In genomic region chr17:75536396-75537049, GRCm38 (mm10) we compare ENCODE assay signal across 8 mouse cellular contexts. TPM values are rescaled to one million over a fixed set of nuclear protein-coding genes. Genes with fewer than 3 reads are reported as not detected.
DNase-seq lines count a peak whose midpoint lies in the region; ATAC-seq and TF ChIP-seq lines count a peak whose summit lies in the region.

No protein-coding gene starts in this region.

- no peaks in the 10 kb centered on the region for H3K36me3 ChIP-seq in embryonic facial prominence, embryonic 11.5 days (replicated peaks; ENCODE audit: control insufficient read depth, insufficient read depth, low read depth, low read length)
- H3K36me3 ChIP-seq in embryonic facial prominence, embryonic 10.5 days (replicated peaks), result peaks cover 42% of the 10 kb centered on the region
- H3K36me3 ChIP-seq in heart, postnatal 0 days (replicated peaks; ENCODE audit: control insufficient read depth, insufficient read depth, low read length), result peaks cover 29% of the 10 kb centered on the region
- H3K36me3 ChIP-seq in limb, embryonic 14.5 days (ENCODE audit: control insufficient read depth, insufficient read depth, low read length), result peaks cover 33% of the 10 kb centered on the region

- no peaks in the 10 kb centered on the region for H3K9me3 ChIP-seq in embryonic facial prominence, embryonic 11.5 days (replicated peaks; ENCODE audit: control insufficient read depth, low read length)
- H3K9me3 ChIP-seq in embryonic facial prominence, embryonic 10.5 days, result no peaks in the 10 kb centered on the region
- no peaks in the 10 kb centered on the region for H3K9me3 ChIP-seq in heart, postnatal 0 days (replicated peaks; ENCODE audit: control insufficient read depth, low read length)
- no peaks in the 10 kb centered on the region for H3K9me3 ChIP-seq in limb, embryonic 14.5 days (ENCODE audit: control insufficient read depth, low read length)

- no peak for TF ChIP-seq POLR2A in limb, embryonic 14.5 days (IDR thresholded peaks at IDR 0.05; ENCODE audit: borderline replicate concordance, extremely low read depth, insufficient read depth, insufficient read length)

- no peak overlapping the region for H3K9ac ChIP-seq in embryonic facial prominence, embryonic 11.5 days (replicated peaks; ENCODE audit: low read length)
- H3K9ac ChIP-seq in heart, postnatal 0 days (replicated peaks; ENCODE audit: low read depth, low read length), result no peak overlapping the region
- no peak overlapping the region for H3K9ac ChIP-seq in limb, embryonic 14.5 days (ENCODE audit: low read depth, low read length, severe bottlenecking)

- no peak overlapping the region for H3K27ac ChIP-seq in embryonic facial prominence, embryonic 11.5 days (replicated peaks; ENCODE audit: low read depth, low read length)
- H3K27ac ChIP-seq in embryonic facial prominence, embryonic 10.5 days (replicated peaks), result no peak overlapping the region
- H3K27ac ChIP-seq in heart, postnatal 0 days (ENCODE audit: low read depth), result no peak overlapping the region
- no peak overlapping the region for H3K27ac ChIP-seq in limb, embryonic 14.5 days (replicated peaks; ENCODE audit: low read depth, low read length)

- H3K27me3 ChIP-seq in embryonic facial prominence, embryonic 11.5 days (ENCODE audit: control insufficient read depth, insufficient read depth, low read length), result no peaks in the 10 kb centered on the region
- H3K27me3 ChIP-seq in embryonic facial prominence, embryonic 10.5 days (replicated peaks; ENCODE audit: low read depth, poor library complexity, severe bottlenecking), result no peaks in the 10 kb centered on the region
- H3K27me3 ChIP-seq in heart, postnatal 0 days (ENCODE audit: control insufficient read depth, insufficient read depth, low read length), result no peaks in the 10 kb centered on the region
- H3K27me3 ChIP-seq in limb, embryonic 14.5 days (ENCODE audit: control insufficient read depth, insufficient read depth, low read length), result no peaks in the 10 kb centered on the region

- peak; percentile 87 for TF ChIP-seq CTCF in heart, postnatal 0 days (IDR thresholded peaks at IDR 0.05; ENCODE audit: low read depth)

- TF ChIP-seq EP300 in heart, postnatal 0 days (IDR thresholded peaks at IDR 0.05; ENCODE audit: low read depth), result no peak

- H3K4me2 ChIP-seq in embryonic facial prominence, embryonic 11.5 days (ENCODE audit: low read depth, low read length), result no peak overlapping the region
- no peak overlapping the region for H3K4me2 ChIP-seq in heart, postnatal 0 days (ENCODE audit: low read depth, low read length)
- no peak overlapping the region for H3K4me2 ChIP-seq in limb, embryonic 14.5 days (replicated peaks; ENCODE audit: low read depth, low read length, severe bottlenecking)

- WGBS in embryonic facial prominence, embryonic 11.5 days, result 47% methylated on average over 6 of the region's 6 CpGs
- WGBS in embryonic facial prominence, embryonic 10.5 days, result 57% methylated on average over 6 of the region's 6 CpGs
- WGBS in heart, postnatal 0 days, result 29% methylated on average over 6 of the region's 6 CpGs
- WGBS in limb, embryonic 14.5 days, result 40% methylated on average over 6 of the region's 6 CpGs

- H3K4me1 ChIP-seq in embryonic facial prominence, embryonic 11.5 days (ENCODE audit: control insufficient read depth, insufficient read depth, low read length), result no peaks in the 10 kb centered on the region; the same call in 1 of the 2 replicates
- H3K4me1 ChIP-seq in embryonic facial prominence, embryonic 10.5 days, result peaks cover 5% of the 10 kb centered on the region
- H3K4me1 ChIP-seq in heart, postnatal 0 days (ENCODE audit: control insufficient read depth, insufficient read depth), result no peaks in the 10 kb centered on the region
- no peaks in the 10 kb centered on the region for H3K4me1 ChIP-seq in limb, embryonic 14.5 days (ENCODE audit: control insufficient read depth, insufficient read depth, low read length)

- ATAC-seq in embryonic facial prominence, embryonic 11.5 days (replicated peaks; ENCODE audit: insufficient number of reproducible peaks, low FRiP score, low TSS enrichment, low read depth), result no peak
- ATAC-seq in heart, postnatal 0 days (ENCODE audit: insufficient read depth, low read depth), result peak; percentile 77
- peak; percentile 77; the same call in 1 of the 2 replicates for ATAC-seq in limb, embryonic 14.5 days (ENCODE audit: low FRiP score, low read depth)
- peak; percentile 80; the same call in 1 of the 2 replicates for ATAC-seq in neutrophil, adult 5-6 weeks (ENCODE audit: extremely low read depth, insufficient number of reproducible peaks, low FRiP score, poor library complexity, severe bottlenecking)

- no peak overlapping the region for H3K4me3 ChIP-seq in embryonic facial prominence, embryonic 11.5 days (ENCODE audit: low read depth, low read length)
- H3K4me3 ChIP-seq in embryonic facial prominence, embryonic 10.5 days, result no peak overlapping the region
- H3K4me3 ChIP-seq in heart, postnatal 0 days (ENCODE audit: low read depth, low read length), result no peak overlapping the region
- no peak overlapping the region for H3K4me3 ChIP-seq in limb, embryonic 14.5 days (replicated peaks; ENCODE audit: low read length)

- DNase-seq in embryonic facial prominence, embryonic 11.5 days (ENCODE audit: low spot score), result peak; percentile 57
- DNase-seq in embryonic facial prominence, embryonic 10.5 days (ENCODE audit: low spot score), result no peak
- DNase-seq in spleen, postnatal 36 days (ENCODE audit: low spot score in 2 of 2), result peak; percentile 54 to 62
- no peak for DNase-seq in spleen, adult 12 weeks (ENCODE audit: low spot score)
- DNase-seq in heart, postnatal 0 days (ENCODE audit: low spot score), result peak; percentile 79
- DNase-seq in limb, embryonic 14.5 days (ENCODE audit: low spot score), result peak; percentile 84
- no peak for DNase-seq in testis, postnatal 10 days (ENCODE audit: low spot score)

RNA-seq across cellular contexts. Expression of gene Fam98a, which starts 15.2 kb away (rescaled TPM):
- polyA plus RNA-seq in embryonic facial prominence, embryonic 11.5 days (2014; fragmentation: Nextera tagmentation; extraction: Ambion mirVana), result 8.6 and 9.5 TPM in 2 replicates
- 23.9 and 25.1 TPM in 2 replicates for polyA plus RNA-seq in embryonic facial prominence, embryonic 10.5 days (2016; fragmentation: Nextera tagmentation; extraction: Ambion mirVana)
- total RNA-seq in heart, postnatal 0 days (2014; rRNA removed; ENCODE audit: low replicate concordance), result 6.9 and 7.7 TPM in 2 replicates
- polyA plus RNA-seq in heart, postnatal 0 days (2015; fragmentation: Nextera tagmentation; extraction: Ambion mirVana), result 19.3 and 20.8 TPM in 2 replicates
- 46.3 and 58.6 TPM in 2 replicates for polyA plus RNA-seq in limb, embryonic 14.5 days (2012; rRNA removed)
- 13.1 and 13.7 TPM in 2 replicates for polyA plus RNA-seq in limb, embryonic 14.5 days (2014; fragmentation: Nextera tagmentation; extraction: Ambion mirVana)
- 21.5 and 24.9 TPM in 2 replicates for total RNA-seq in neutrophil, adult 5-6 weeks (2017)

Comparison
In these comparisons a context has a peak if more than half of its experiments do, and no peak if none do; other contexts are left out.
1. DNase-seq: peak in embryonic facial prominence, embryonic 11.5 days (single experiment), spleen, postnatal 36 days (2 of 2), heart, postnatal 0 days (single experiment) and limb, embryonic 14.5 days (single experiment); none in embryonic facial prominence, embryonic 10.5 days (single experiment), spleen, adult 12 weeks (single experiment) and testis, postnatal 10 days (single experiment).